Mouse (Mus musculus) neural tube, embryonic 15.5 days (tissue): ENCODE measurements around the gene Tecpr1. TPM values are rescaled to one million over a fixed set of nuclear protein-coding genes. Genes with fewer than 3 reads are reported as not detected.

Experiments used
- ATAC-seq: fragments of 200-750 bp; cut with Nextera tagmentation; 2 replicates; pipeline ENCODE4 v1.8.0; 2017; ENCODE audit warnings: mild to moderate bottlenecking, moderate TSS enrichment, moderate library complexity; ENCODE audit not compliant: low FRiP score
- H3K27ac ChIP-seq: fragments of 300-500 bp; sonication (generic); replicated peaks from 2 replicates; pipeline ENCODE4 v1.5.1; 2015; ENCODE audit warnings: mild to moderate bottlenecking, inconsistent platforms
- H3K27me3 ChIP-seq: fragments of 300-500 bp; sonication (generic); replicated peaks from 2 replicates; pipeline ENCODE4 v1.6.1; 2015; ENCODE audit warnings: inconsistent platforms
- H3K36me3 ChIP-seq: fragments of 300-500 bp; sonication (generic); 2 replicates; pipeline ENCODE4 v1.6.1; 2015; ENCODE audit warnings: inconsistent platforms
- H3K4me1 ChIP-seq: fragments of 300-500 bp; sonication (generic); 2 replicates; pipeline ENCODE4 v1.6.1; 2015; ENCODE audit warnings: inconsistent platforms
- H3K4me2 ChIP-seq: fragments of 300-500 bp; sonication (generic); 2 replicates; pipeline ENCODE4 v1.6.1; 2015; ENCODE audit warnings: inconsistent platforms, mild to moderate bottlenecking, moderate library complexity
- H3K4me3 ChIP-seq: fragments of 300-500 bp; sonication (generic); replicated peaks from 2 replicates; pipeline ENCODE4 v1.5.1; 2015; ENCODE audit warnings: mild to moderate bottlenecking, inconsistent platforms
- H3K9ac ChIP-seq: fragments of 300-500 bp; sonication (generic); replicated peaks from 2 replicates; pipeline ENCODE4 v1.6.1; 2015; ENCODE audit warnings: mild to moderate bottlenecking, inconsistent platforms
- H3K9me3 ChIP-seq: fragments of 300-500 bp; sonication (generic); replicated peaks from 2 replicates; pipeline ENCODE4 v1.6.1; 2016; ENCODE audit warnings: inconsistent platforms
- WGBS: fragments of 180-500 bp; shearing (Covaris S2); methylation state at CpG from one replicate; pipeline ENCODE4 v1.1.7; 2015; ENCODE audit warnings: mixed read lengths; 5-methylcytosine and 5-hydroxymethylcytosine counted together
- polyA plus RNA-seq: library from polyadenylated mRNA; unstranded; fragments of >200 nt; fragmentation: Nextera tagmentation; extraction: Ambion mirVana; gene quantifications from 2 replicates; pipeline ENCODE4 v1.2.1, GENCODE M21; 2015

Tecpr1 gene
- polyA plus RNA-seq, 1 experiment from 2014 or later: 42.6 TPM

DNA sequence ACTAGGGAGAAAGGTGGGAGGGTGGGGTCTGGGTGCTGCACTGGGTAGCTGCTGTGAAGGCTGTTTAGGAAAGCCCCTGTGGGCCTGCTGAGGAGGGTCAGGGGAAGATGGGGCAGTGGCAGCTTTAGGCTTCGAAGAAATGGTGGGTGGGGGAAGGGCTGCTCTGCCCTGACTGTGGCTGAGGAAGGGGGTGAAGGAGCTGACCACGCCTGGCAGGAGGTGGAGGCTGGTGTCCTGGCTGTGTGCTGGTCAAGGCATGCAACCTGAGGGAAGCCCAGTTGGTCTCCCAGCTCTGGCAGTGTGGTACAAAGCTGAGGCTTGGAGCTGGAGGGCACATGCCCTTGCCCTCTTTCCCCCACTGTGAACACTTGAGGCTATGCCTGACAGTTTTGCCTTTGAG lies 35.3 kb upstream of the Tecpr1 start:
- peaks cover 53% of the 10 kb centered on the region for H3K4me1 ChIP-seq
- no peaks in the 10 kb centered on the region for H3K27me3 ChIP-seq
- 0 out of 2 replicates have a peak overlapping the region, but pooled peaks have one; percentile 15 for H3K9ac ChIP-seq
- H3K4me3 ChIP-seq: 0 out of 2 replicates have a peak overlapping the region, but pooled peaks have one; percentile 10
- H3K9me3 ChIP-seq: no peaks in the 10 kb centered on the region
- WGBS: 28% methylated on average over 2 of the region's 2 CpGs
- H3K4me2 ChIP-seq: peak overlapping the region; percentile 78
- H3K27ac ChIP-seq: no peak overlapping the region
- peaks cover 4% of the 10 kb centered on the region; the same call in 1 of the 2 replicates for H3K36me3 ChIP-seq
- ATAC-seq: no peak

DNA sequence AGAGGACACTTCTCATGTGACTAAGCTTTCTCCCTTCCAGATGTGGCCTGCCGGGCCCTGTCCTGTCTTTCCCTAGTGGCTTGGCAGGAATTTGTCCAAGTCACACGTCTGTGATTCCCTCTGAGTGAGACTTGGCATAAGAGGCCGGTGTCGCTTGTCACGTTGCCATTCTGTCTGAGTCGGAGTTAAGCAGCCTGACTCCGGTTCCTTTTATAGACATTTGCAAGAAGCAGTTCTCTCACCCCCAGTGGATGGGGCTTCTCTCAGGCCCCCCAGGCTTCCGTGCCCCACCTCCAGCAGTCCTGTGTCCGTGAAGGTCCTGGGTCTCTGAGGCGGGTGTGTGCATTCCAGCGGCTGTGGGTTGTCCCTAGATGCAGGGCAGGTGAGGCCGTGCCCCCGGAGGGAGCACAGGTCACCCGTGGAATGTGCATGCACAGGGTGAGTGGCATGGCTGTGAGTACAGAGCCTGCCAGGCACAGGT lies 34.8 kb upstream of the Tecpr1 start:
- H3K27me3 ChIP-seq: no peaks in the 10 kb centered on the region
- H3K27ac ChIP-seq: no peak overlapping the region
- no peak for ATAC-seq
- H3K4me2 ChIP-seq: peak overlapping the region; percentile 78
- peaks cover 53% of the 10 kb centered on the region for H3K4me1 ChIP-seq
- H3K4me3 ChIP-seq: peak overlapping the region; percentile 98
- WGBS: 36% methylated on average over 14 of the region's 14 CpGs
- H3K9ac ChIP-seq: peak overlapping the region; percentile 15; the same call in 1 of the 2 replicates
- H3K9me3 ChIP-seq: no peaks in the 10 kb centered on the region
- H3K36me3 ChIP-seq: peaks cover 2% of the 10 kb centered on the region; the same call in 1 of the 2 replicates

DNA sequence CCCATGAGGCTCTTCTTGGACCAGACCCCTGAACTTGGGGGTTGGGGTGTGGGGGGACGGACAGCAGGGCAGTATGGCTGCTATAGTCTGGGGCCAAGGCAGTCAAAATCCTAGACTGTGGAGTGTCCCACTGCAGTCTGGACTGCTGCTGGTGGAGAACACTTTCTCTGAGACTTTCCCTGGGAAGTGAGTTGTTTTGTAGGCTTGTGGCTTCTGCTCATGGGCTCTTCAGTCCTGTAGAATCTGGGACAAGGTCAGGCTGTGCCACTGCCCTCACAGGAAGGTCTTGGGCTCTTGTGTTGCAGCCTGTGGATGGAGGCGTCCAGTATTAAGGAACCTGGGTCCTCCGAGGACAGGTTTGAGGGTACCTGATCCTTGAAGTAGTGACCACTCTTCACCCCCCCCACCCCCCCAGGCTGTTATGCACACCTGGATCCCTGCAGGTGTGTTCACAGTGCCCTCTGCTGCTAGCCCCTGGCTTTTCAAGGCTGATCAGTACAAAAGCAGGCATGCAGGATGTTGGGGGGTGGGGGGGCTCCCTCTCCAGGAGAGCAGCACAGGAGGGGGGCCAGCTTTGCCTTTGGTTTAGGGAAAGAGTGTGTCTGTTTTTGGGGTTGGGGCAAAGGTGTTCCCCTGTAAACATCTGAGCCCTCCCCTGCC lies 34.2 kb upstream of the Tecpr1 start:
- Histone ChIP-seq H3K9me3 (no peaks in the 10 kb centered on the region), H3K27me3 (no peaks in the 10 kb centered on the region), H3K4me3 (peak overlapping the region; percentile 98), H3K27ac (no peak overlapping the region), H3K4me1 (peaks cover 53% of the 10 kb centered on the region), H3K9ac (peak overlapping the region; percentile 92; the same call in 1 of the 2 replicates), H3K4me2 (peak overlapping the region; percentile 78), H3K36me3 (no peaks in the 10 kb centered on the region)
- ATAC-seq: no peak
- 81% methylated on average over 3 of the region's 3 CpGs for whole genome bisulfite sequencing

DNA sequence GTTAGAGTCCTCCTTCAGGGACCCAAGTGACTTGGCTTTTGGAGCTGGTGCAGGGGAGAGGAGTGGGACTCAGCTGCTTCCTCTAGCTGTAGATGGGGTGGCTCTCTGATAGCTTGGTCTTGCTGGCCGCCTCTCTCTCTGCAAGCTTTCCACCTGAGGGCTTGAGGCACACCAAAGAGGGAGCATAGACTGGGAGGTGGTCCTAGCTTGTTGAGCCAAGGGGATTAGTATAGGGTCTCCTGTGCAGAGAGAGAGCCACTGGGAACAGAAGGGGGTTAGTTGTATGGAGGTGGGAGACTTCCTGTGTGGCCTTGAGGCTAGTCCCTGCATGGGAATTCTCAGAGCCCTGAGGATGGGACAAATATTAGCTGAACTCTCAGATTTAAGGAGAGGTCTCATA lies 33.5 kb upstream of the Tecpr1 start:
- Histone ChIP-seq H3K9ac (peak overlapping the region; percentile 92), H3K4me3 (peak overlapping the region; percentile 98), H3K4me2 (peak overlapping the region; percentile 78), H3K36me3 (no peaks in the 10 kb centered on the region), H3K4me1 (peaks cover 50% of the 10 kb centered on the region), H3K9me3 (no peaks in the 10 kb centered on the region), H3K27me3 (no peaks in the 10 kb centered on the region), H3K27ac (peak overlapping the region; percentile 85)
- WGBS: 30% methylated on average over 1 of the region's 1 CpGs
- ATAC-seq: no peak

DNA sequence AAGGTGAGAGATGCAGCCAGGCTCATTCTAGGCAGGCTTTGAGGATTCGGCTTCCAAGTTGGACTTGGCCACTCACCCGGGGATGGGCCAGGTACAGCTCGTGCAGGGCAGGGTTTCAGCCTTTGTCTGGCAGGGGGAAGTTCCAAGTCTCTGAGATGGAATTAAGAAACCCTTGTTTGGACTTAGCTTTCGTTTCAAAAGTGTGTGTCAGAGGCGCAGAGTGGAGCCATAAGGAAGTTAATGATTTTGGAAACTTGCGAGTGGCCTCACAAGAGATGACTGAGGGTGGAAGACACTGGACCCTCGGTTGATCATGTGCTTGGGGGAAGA lies 33.1 kb upstream of the Tecpr1 start:
- H3K9me3 ChIP-seq: no peaks in the 10 kb centered on the region
- H3K4me1 ChIP-seq: peaks cover 48% of the 10 kb centered on the region
- peak overlapping the region; percentile 92 for H3K9ac ChIP-seq
- 13% methylated on average over 7 of the region's 7 CpGs for WGBS
- no peaks in the 10 kb centered on the region for H3K27me3 ChIP-seq
- H3K4me3 ChIP-seq: peak overlapping the region; percentile 98
- H3K36me3 ChIP-seq: no peaks in the 10 kb centered on the region
- peak overlapping the region; percentile 78 for H3K4me2 ChIP-seq
- peak overlapping the region; percentile 85 for H3K27ac ChIP-seq
- no peak for ATAC-seq

DNA sequence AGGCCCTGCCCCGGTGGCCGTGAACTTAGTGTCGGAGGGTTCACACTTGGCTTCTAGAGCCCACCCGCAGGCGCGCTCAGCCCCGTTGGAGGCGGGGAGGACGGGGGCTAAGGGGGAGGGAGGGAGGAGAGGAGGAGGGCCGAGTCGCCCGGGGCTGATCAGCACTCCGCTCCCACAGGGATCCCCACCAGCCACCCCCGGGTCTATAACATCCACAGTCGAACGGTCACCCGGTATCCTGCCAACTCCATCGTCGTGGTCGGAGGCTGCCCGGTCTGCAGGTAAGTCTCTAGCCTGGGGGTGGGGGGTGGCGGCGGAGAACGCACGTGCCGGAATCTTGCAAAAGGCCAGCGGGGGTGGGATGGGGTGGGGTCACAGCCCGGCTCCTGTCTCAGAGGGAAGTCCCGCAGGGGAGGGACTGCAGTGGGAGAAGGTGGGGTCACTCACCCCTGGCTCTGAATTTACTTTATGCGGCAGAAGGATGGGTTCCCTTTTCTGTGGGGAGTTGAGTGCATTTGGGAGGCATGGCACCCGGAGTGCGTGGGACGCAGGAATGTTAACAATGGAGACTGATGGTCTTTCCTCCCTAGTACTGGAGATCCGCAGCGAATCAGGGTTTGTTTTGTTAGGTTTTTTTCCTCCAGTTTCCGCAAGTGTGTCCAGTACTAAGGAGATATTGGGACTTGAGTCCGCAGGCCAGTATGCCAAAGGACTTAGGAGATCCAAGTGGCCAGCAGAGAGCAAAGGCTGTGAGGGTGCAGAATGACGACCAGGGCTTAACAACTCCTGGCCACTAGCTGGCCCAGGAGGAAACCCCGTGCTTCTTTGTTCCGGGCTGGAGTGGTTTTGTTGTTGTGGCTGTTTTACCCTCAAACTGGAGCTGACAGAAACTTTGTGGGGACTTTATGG lies 32.5 kb upstream of the Tecpr1 start:
- H3K4me2 ChIP-seq: peak overlapping the region; percentile 78
- under 1% methylated on average over 40 of the region's 40 CpGs for WGBS
- H3K4me3 ChIP-seq: peak overlapping the region; percentile 98
- peak overlapping the region; percentile 85 for H3K27ac ChIP-seq
- H3K4me1 ChIP-seq: peaks cover 44% of the 10 kb centered on the region
- H3K9me3 ChIP-seq: no peaks in the 10 kb centered on the region
- peak overlapping the region; percentile 92 for H3K9ac ChIP-seq
- H3K27me3 ChIP-seq: no peaks in the 10 kb centered on the region
- ATAC-seq: peak; percentile 57
- no peaks in the 10 kb centered on the region for H3K36me3 ChIP-seq

DNA sequence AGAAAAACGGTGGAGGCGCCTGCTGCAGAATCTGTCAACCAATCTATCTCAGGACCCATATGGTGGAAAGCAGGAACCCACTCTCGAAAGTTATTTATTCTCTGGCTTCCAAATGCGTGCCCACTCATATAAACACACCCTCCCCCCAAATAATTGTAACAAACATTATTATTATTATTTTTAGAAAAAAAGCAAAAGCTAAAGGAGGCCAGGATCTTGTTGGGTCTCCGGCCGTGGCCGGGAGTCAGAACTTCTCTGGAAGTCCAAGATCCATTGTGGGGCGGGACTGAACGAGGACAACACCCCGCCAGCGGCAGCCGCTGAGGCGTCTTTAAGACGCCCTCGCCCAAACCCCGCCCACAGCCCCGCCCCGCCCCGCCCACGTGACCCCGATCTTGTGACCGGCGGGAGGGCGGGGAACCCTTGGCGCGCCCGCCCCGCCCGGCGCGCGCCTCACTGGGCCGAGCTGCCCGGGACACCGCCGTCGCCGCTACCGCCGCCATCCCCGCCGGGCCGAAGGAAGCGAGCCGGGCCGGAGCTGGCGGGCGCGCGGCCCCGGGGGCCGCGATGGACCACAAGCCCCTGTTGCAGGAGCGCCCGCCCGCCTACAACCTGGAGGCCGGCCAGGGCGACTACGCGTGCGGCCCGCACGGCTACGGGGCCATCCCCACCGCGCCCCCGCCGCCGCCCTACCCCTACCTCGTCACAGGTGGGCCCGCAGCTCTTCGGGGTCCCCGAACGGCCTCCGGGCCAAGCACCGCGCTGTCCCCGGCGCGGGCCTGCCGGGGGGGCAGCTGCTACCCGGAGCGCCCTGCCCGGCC lies 31.6 kb upstream of the Tecpr1 start:
- peaks cover 44% of the 10 kb centered on the region for H3K4me1 ChIP-seq
- H3K9ac ChIP-seq: peak overlapping the region; percentile 92
- H3K27ac ChIP-seq: peak overlapping the region; percentile 85
- ATAC-seq: peak; percentile 87
- peak overlapping the region; percentile 98 for H3K4me3 ChIP-seq
- no peaks in the 10 kb centered on the region for H3K9me3 ChIP-seq
- under 1% methylated on average over 66 of the region's 84 CpGs for WGBS
- no peaks in the 10 kb centered on the region for H3K36me3 ChIP-seq
- H3K27me3 ChIP-seq: no peaks in the 10 kb centered on the region
- H3K4me2 ChIP-seq: peak overlapping the region; percentile 78

DNA sequence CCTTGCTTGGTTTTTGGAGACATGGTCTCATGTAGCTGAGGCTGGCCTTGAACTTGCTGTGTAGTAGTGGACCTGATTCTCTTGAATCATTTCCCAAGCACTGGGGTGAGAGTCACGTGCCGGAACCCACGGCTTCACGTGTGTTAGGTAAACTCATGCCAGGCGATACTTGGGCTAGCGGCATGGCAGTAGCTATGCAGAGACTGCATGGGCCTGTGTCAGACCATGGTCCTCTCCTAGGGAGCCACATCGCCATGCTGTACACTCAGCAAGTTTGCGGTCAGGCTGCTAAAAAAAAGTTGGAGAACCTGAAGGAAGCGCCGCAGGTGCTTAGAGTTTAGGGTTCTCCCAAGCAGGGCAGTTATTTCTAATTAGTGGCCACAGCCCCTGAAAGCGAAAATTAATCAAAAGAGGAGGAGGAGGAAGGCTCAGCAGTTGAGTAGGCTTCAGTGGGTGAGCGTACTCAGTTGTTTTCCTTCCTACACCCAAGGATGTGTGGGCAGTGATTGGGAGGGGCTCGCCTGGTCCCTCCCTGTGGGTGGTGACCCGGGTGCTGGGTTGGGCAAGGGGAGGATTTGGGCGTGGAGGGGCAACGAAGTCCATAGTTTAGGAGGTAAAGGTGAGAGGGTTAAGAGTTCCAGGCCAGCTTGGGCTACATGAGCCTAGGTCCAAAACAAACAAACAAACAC lies 30.9 kb upstream of the Tecpr1 start:
- ATAC-seq: peak; percentile 9; the same call in 1 of the 2 replicates
- H3K27ac ChIP-seq: peak overlapping the region; percentile 52; the same call in 1 of the 2 replicates
- H3K9me3 ChIP-seq: no peaks in the 10 kb centered on the region
- H3K9ac ChIP-seq: 0 out of 2 replicates have a peak overlapping the region, but pooled peaks have one; percentile 28
- H3K4me3 ChIP-seq: peak overlapping the region; percentile 98
- 60% methylated on average over 16 of the region's 16 CpGs for WGBS
- no peaks in the 10 kb centered on the region for H3K36me3 ChIP-seq
- peaks cover 39% of the 10 kb centered on the region for H3K4me1 ChIP-seq
- no peaks in the 10 kb centered on the region for H3K27me3 ChIP-seq
- H3K4me2 ChIP-seq: peak overlapping the region; percentile 78

DNA sequence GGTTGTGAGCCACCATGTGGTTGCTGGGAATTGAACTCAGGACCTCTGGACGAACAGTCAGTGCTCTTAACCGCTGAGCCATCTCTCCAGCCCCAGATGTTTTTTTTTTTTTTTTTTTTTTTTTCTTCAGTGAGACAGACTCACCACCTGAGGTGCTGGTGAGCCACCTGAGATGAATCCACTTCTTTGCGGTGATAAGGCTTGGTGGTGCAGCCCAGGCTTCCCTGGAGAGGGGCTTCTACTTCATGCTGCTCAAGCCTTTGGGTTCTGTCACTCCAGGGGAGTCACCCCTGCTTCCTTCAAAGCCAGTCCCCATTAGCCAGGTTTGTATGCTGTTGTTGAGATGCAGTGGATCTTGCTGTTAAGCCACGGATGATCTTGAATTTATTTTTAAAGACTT lies 29.8 kb upstream of the Tecpr1 start:
- Histone ChIP-seq H3K36me3 (no peaks in the 10 kb centered on the region), H3K4me1 (peaks cover 29% of the 10 kb centered on the region), H3K27ac (no peak overlapping the region), H3K27me3 (no peaks in the 10 kb centered on the region), H3K9ac (no peak overlapping the region), H3K4me2 (no peak overlapping the region), H3K9me3 (no peaks in the 10 kb centered on the region), H3K4me3 (no peak overlapping the region)
- no peak for ATAC-seq
- WGBS: 76% methylated on average over 4 of the region's 4 CpGs

DNA sequence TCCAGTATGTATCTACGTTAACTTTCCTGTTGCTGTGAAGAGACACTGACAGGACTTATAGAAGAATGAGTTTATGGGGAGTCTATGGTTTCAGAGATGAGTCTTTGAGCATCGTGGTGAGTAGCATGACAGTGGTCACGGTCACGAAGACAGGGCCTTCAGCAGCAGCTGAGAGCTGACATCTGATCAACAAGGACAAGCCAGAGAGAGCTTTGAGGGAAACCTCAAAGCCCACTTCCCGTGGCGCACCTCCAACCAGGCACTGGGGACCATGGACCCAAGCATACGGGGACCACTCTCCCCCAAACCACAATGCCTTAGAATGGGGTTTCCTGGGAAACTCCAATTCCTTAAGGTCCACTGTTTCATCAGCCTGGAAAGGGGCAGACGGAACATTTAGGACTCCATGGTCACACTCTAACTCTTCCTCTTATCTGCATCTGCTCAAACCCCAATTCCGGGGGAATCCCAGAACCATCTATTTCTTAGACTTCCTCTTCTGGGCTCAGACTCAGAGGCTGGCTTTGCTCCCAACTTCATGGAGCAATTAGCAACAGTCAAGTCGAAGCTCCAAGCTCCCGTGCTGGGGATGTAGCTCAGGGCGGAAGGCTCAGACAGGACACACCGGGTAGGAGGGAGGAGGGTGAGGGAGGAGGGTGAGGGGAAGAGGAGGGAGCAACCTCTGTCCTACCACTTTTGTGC lies 28.6 kb upstream of the Tecpr1 start:
- H3K4me3 ChIP-seq: no peak overlapping the region
- no peak for ATAC-seq
- H3K4me1 ChIP-seq: peaks cover 17% of the 10 kb centered on the region
- no peaks in the 10 kb centered on the region for H3K36me3 ChIP-seq
- H3K4me2 ChIP-seq: no peak overlapping the region
- no peak overlapping the region for H3K27ac ChIP-seq
- 91% methylated on average over 13 of the region's 13 CpGs for WGBS
- no peak overlapping the region for H3K9ac ChIP-seq
- H3K9me3 ChIP-seq: no peaks in the 10 kb centered on the region
- H3K27me3 ChIP-seq: no peaks in the 10 kb centered on the region
